Mouse (Mus musculus): ENCODE results near the gene Gfra1. TPM values are rescaled to one million over a fixed set of nuclear protein-coding genes. Genes with fewer than 3 reads are reported as not detected.

The Gfra1 gene
- polyA plus RNA-seq, 1 experiment from 2014 or later: 39.8 TPM

DNA sequence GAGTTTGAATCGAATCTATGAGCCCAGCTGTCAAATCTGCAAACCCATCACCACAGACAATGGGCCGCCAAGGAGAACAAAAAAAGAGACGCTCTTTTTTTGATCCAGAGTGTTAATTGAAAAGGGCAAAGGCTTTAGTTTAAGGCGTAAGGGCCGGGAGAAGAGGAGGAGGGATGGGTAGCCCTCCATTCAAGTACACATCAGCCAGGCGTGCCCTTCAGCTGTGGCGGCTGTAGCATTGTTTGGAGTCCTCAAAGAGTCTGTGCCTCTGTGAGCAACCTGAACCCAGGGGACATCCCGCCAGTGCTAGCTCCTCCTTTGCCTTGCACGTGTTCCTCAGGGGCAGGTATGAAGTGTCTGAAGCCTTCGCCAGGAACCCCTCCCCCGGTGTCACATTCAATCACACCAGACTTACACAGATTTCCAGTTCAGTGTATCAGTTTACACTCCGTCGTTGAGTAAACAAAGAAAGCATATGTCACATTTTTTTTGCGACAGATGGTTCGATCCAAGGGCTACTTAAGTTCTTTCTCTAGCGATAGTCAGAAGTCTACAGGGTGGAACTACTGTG is 867 bp upstream of the Gfra1 start:
- H3K27me3 ChIP-seq: 0 out of 2 replicates have a peak, but pooled peaks cover 5% of the 10 kb centered on the region
- 5% methylated on average over 16 of the region's 16 CpGs for WGBS
- ATAC-seq (ENCODE audit: low FRiP score, low read depth): no peak
- peaks cover 60% of the 10 kb centered on the region for H3K4me1 ChIP-seq (replicated peaks)
- peak overlapping the region; percentile 91 for H3K4me2 ChIP-seq
- no peaks in the 10 kb centered on the region for H3K36me3 ChIP-seq
- H3K4me3 ChIP-seq: peak overlapping the region; percentile 50
- peak overlapping the region; percentile 55 for H3K9ac ChIP-seq
- H3K9me3 ChIP-seq: no peaks in the 10 kb centered on the region
- peak overlapping the region; percentile 80 for H3K27ac ChIP-seq (replicated peaks)

- ATAC-seq (ENCODE audit: low FRiP score, low read depth): peak; percentile 27
- Histone ChIP-seq H3K4me1 (replicated peaks) (peaks cover 60% of the 10 kb centered on the region), H3K36me3 (no peaks in the 10 kb centered on the region), H3K4me3 (peak overlapping the region; percentile 50), H3K9ac (peak overlapping the region; percentile 55), H3K27ac (replicated peaks) (peak overlapping the region; percentile 80), H3K9me3 (no peaks in the 10 kb centered on the region), H3K27me3 (0 out of 2 replicates have a peak, but pooled peaks cover 5% of the 10 kb centered on the region), H3K4me2 (peak overlapping the region; percentile 91)
- under 1% methylated on average over 21 of the region's 21 CpGs for WGBS
These were observed 631 bp downstream of the Gfra1 start for GRCm38 (mm10) chr19:58455061-58455495.

DNA sequence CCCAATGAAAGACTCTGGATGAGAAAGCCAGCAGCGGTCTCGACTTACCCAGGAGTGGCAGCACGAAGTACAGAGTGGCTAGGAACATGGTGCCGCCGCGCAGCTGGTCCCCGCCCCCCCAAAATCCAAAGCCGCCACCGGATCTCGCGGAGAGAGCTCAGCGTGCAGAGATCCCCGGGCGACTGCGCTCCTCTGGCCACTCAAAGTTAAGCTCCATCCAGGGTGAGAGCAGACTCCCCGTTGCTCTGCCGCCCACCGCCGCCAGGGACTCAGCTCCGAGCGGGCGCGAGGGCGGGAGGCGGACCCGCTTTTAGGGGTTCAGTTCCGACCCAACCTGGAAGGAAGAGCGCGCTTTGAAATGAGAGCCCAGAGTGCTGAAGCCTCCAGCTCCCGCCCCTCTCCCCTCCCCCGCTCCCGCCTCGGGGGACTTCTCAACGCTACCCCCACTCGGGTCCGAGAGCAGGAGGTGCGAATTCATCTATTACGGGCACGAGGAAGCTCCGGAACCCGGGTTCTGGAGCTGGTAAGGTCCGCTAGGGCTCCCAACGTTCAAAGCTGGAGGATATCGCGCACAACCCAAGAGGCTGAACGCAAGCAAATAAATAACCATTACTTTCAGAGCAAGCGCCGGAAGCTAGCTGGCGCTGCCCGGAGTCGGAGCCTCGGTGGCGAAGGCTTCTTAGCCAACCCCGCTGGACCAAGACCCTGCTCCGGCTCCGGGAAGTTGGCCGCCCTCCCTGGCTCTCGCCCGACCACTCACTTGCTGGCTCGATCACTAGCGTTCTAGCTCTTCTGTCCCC is 1.2 kb downstream of the Gfra1 start:
- peak; percentile 27 for ATAC-seq (ENCODE audit: low FRiP score, low read depth)
- whole genome bisulfite sequencing: under 1% methylated on average over 61 of the region's 61 CpGs
- Histone ChIP-seq H3K4me2 (peak overlapping the region; percentile 91), H3K4me1 (replicated peaks) (peaks cover 60% of the 10 kb centered on the region), H3K4me3 (peak overlapping the region; percentile 50), H3K9me3 (no peaks in the 10 kb centered on the region), H3K27ac (replicated peaks) (peak overlapping the region; percentile 80), H3K36me3 (no peaks in the 10 kb centered on the region), H3K27me3 (0 out of 2 replicates have a peak, but pooled peaks cover 5% of the 10 kb centered on the region), H3K9ac (peak overlapping the region; percentile 55)

DNA sequence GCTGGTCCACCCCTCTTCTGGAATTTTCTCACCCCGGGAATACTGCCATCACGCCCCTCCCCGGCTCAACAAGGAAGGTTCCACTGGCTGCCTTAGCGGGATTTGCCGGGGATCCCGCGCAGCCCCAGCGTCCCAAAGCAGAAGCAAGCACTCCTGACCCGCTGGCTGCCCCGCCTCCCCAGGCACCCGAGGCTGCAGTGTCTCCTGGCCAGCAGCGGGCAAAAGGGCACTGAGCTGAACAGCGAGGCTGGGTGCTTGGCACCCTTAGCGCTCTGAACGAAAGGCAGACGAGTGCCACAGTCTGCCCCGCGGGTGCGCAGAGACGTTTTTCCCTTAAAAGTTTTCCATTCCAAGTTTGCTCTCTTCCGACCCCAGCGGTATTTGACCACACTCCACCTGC is 2.1 kb downstream of the Gfra1 start:
- H3K4me2 ChIP-seq: peak overlapping the region; percentile 91
- no peaks in the 10 kb centered on the region for H3K9me3 ChIP-seq
- no peak for ATAC-seq (ENCODE audit: low FRiP score, low read depth)
- no peaks in the 10 kb centered on the region for H3K27me3 ChIP-seq
- peaks cover 60% of the 10 kb centered on the region for H3K4me1 ChIP-seq (replicated peaks)
- no peaks in the 10 kb centered on the region for H3K36me3 ChIP-seq
- no peak overlapping the region for H3K27ac ChIP-seq (replicated peaks)
- H3K4me3 ChIP-seq: peak overlapping the region; percentile 50
- under 1% methylated on average over 22 of the region's 22 CpGs for WGBS
- H3K9ac ChIP-seq: peak overlapping the region; percentile 55

DNA sequence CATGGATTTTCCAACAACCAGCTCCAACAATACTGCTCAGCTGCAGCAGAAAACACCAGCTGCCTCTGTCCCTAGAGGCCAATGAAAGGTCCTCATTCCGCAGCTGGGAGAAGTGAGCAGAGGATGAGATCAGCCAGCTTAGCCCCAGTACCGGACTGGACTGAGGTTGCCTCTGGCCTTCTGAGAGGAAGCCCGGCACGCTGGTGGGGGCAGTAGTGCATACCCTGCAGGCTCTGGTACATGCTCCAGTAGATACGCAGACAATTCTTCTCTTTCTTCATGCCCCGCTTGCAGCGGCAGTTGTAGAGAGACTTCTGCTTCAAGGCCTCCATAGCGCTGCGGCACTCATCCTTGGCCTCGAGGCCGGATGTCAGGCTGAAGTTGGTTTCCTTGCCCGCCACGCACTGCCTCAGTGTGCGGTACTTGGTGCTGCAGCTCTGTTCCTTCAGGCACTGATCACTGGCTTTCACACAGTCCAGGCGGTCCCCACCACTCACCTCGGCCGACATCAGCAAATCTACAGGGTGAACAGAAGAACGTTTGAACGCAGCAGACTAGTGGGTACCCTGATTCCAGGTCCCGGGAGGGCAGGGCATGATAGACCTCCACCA is 2.7 kb downstream of the Gfra1 start:
- H3K27me3 ChIP-seq: no peaks in the 10 kb centered on the region
- no peaks in the 10 kb centered on the region for H3K9me3 ChIP-seq
- 2% methylated on average over 20 of the region's 20 CpGs for WGBS
- H3K4me3 ChIP-seq: peak overlapping the region; percentile 50
- 0 out of 2 replicates have a peak overlapping the region, but pooled peaks have one; percentile 14 for H3K27ac ChIP-seq (replicated peaks)
- H3K36me3 ChIP-seq: no peaks in the 10 kb centered on the region
- H3K4me2 ChIP-seq: peak overlapping the region; percentile 91
- no peak for ATAC-seq (ENCODE audit: low FRiP score, low read depth)
- H3K9ac ChIP-seq: peak overlapping the region; percentile 55
- peaks cover 60% of the 10 kb centered on the region for H3K4me1 ChIP-seq (replicated peaks)

DNA sequence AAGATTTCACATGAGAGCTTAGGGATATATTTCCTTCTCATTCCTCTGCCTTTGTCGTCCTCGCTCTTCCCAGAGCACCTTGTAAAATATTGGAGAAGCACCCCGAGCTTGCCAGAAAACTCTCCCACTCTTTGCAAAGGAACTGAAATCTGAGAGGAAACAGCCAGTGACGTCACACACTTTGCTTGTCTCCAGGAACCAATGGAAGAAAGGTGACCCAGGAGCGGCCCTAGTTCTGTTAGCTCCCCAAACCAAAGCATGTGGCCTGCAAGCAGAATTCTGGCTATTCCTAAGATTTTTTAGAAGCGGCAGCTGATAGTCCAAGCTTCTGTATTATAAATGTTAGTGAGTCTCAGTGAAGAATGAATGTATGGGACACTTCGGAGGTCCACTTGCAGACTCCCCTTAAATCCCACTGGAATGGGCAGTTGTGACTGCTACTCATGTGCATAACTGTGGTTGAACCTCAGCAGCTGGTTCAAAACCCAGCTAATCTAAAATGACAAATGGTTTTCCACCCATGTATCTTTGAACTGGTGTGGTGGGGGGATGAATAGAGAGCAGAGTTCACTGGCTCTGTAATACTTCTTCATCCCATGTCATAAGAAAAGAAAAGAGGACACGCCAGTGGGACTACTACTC is 3.4 kb downstream of the Gfra1 start:
- ATAC-seq (ENCODE audit: low FRiP score, low read depth): no peak
- H3K4me3 ChIP-seq: peak overlapping the region; percentile 50
- no peaks in the 10 kb centered on the region for H3K9me3 ChIP-seq
- no peaks in the 10 kb centered on the region for H3K27me3 ChIP-seq
- no peak overlapping the region for H3K27ac ChIP-seq (replicated peaks)
- WGBS: 54% methylated on average over 8 of the region's 8 CpGs
- peaks cover 60% of the 10 kb centered on the region for H3K4me1 ChIP-seq (replicated peaks)
- peak overlapping the region; percentile 91 for H3K4me2 ChIP-seq
- no peak overlapping the region for H3K9ac ChIP-seq
- H3K36me3 ChIP-seq: no peaks in the 10 kb centered on the region

GRCm38 (mm10) chr19:58451323-58451722 is 4.4 kb downstream of the Gfra1 start:
- WGBS: 48% methylated on average over 6 of the region's 6 CpGs
- peaks cover 53% of the 10 kb centered on the region for H3K4me1 ChIP-seq (replicated peaks)
- H3K4me3 ChIP-seq: peak overlapping the region; percentile 8; the same call in 1 of the 2 replicates
- H3K27me3 ChIP-seq: no peaks in the 10 kb centered on the region
- no peaks in the 10 kb centered on the region for H3K9me3 ChIP-seq
- no peak for ATAC-seq (ENCODE audit: low FRiP score, low read depth)
- H3K9ac ChIP-seq: no peak overlapping the region
- peak overlapping the region; percentile 91 for H3K4me2 ChIP-seq
- no peaks in the 10 kb centered on the region for H3K36me3 ChIP-seq
- H3K27ac ChIP-seq (replicated peaks): no peak overlapping the region

DNA sequence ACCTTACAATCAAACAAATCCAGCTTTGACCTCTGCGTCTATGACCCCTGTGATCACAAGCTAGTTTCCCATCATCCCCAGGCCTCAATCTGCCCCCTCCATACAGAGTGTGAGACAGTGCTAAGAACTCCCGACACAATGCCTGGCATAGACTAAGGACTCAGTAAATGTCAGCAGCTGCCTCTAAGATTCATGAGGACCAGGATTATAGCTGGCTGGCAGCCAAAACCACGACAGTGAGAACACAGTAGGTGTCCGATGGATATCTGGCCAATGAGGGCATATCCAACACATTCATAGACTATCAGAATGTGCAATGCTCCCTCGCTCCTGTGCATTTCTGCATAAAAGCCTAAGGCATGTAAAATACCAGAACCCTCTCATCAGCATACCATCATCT is 5.0 kb downstream of the Gfra1 start:
- WGBS: 22% methylated on average over 5 of the region's 5 CpGs
- H3K4me1 ChIP-seq (replicated peaks): peaks cover 47% of the 10 kb centered on the region
- no peaks in the 10 kb centered on the region for H3K27me3 ChIP-seq
- H3K9ac ChIP-seq: no peak overlapping the region
- H3K4me3 ChIP-seq: peak overlapping the region; percentile 9; the same call in 1 of the 2 replicates
- H3K36me3 ChIP-seq: no peaks in the 10 kb centered on the region
- no peak overlapping the region for H3K27ac ChIP-seq (replicated peaks)
- H3K9me3 ChIP-seq: no peaks in the 10 kb centered on the region
- peak overlapping the region; percentile 91 for H3K4me2 ChIP-seq
- no peak for ATAC-seq (ENCODE audit: low FRiP score, low read depth)

DNA sequence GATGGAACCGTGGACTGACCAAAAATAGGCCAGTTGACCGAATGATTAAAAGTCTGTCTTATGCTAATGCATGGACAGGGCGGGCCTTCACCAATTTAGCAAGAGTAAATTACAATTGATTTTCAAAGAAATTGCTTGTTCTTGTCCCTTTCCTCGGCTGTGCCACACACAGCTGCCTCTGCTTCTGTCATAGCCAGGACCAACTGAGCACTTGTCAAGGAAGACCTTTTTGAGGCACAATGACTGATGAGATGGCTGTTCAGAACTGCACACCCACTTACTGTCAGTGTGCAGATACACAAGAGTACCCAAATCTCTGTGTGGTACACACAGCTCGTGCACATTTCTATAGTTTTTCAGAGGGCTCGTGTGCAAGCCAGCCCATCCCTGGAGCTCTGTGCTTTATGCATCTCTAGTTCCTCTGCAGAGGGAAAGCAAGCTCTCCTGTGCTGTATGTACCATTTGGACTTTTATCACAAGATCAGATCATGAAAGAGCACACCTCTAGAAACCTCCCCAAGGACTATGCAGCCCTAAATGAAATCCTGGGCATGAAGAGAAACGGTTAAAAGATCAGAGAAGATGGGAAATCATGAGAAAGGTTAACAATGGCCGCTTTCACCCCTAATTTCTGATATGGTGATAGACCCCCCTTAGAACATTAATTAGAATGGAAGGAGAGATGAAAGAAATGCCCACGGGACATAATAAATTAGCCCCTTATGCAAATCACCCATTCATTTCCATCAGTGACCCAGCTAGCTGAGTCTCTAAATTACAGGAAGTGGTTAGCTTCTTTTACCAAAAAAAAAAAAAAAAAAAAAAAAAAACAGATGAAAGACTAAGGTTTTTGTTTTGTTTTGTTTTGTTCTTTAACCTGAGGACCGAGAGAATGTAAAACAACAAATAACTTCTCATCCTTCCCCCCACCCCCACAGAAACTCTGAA is 12.7 kb downstream of the Gfra1 start:
- Histone ChIP-seq H3K9me3 (no peaks in the 10 kb centered on the region), H3K36me3 (no peaks in the 10 kb centered on the region), H3K27ac (replicated peaks) (no peak overlapping the region), H3K4me1 (replicated peaks) (peaks cover 17% of the 10 kb centered on the region), H3K9ac (no peak overlapping the region), H3K4me2 (no peak overlapping the region), H3K27me3 (no peaks in the 10 kb centered on the region), H3K4me3 (no peak overlapping the region)
- no peak for ATAC-seq (ENCODE audit: low FRiP score, low read depth)
- WGBS: 33% methylated on average over 10 of the region's 10 CpGs

DNA sequence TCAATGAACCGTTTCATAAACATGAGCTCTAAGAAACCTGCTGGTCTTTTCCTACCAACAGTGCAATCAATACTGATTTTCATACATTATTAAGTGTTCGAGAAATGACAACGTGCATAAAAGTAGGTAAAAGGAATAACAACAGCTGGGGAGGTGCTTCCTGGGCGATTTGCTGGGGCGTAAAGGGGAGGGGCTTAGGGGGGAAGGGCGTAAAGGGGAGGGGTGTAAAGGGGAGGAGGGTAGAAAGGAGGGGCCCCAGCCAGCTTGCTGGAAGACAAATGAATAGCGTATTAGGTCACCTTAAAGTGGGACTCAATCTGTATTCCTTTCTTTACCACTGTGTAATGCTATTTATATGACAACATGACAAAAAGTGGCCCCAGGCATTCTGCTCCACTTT is 13.9 kb downstream of the Gfra1 start:
- H3K27me3 ChIP-seq: no peaks in the 10 kb centered on the region
- H3K9ac ChIP-seq: no peak overlapping the region
- no peak overlapping the region for H3K27ac ChIP-seq (replicated peaks)
- no peaks in the 10 kb centered on the region for H3K9me3 ChIP-seq
- no peak overlapping the region for H3K4me2 ChIP-seq
- 53% methylated on average over 7 of the region's 7 CpGs for WGBS
- ATAC-seq (ENCODE audit: low FRiP score, low read depth): no peak
- H3K4me3 ChIP-seq: no peak overlapping the region
- peaks cover 25% of the 10 kb centered on the region for H3K4me1 ChIP-seq (replicated peaks)
- no peaks in the 10 kb centered on the region for H3K36me3 ChIP-seq

DNA sequence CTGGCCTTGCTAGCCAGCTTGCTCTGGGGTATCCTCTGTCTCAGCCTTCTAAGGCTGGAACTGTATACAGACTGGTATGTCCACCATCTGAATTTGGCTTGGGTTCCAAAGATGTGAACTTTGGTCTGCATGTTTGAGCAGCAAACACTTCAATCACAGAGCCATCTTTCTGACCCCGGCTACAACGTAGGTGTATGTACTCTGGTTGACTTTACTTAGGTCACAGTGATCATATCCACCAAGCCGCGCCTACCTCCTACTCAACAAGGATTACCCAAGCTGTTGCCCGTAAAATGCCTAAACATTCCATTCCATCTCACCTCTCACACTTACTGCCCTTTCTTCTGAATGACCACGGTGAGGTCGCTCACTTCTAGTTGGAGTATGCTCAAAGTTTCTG is 14.5 kb downstream of the Gfra1 start:
- WGBS: 92% methylated on average over 7 of the region's 7 CpGs
- Histone ChIP-seq H3K4me2 (no peak overlapping the region), H3K27ac (replicated peaks) (no peak overlapping the region), H3K36me3 (no peaks in the 10 kb centered on the region), H3K27me3 (no peaks in the 10 kb centered on the region), H3K9me3 (no peaks in the 10 kb centered on the region), H3K4me3 (no peak overlapping the region), H3K4me1 (replicated peaks) (peaks cover 25% of the 10 kb centered on the region), H3K9ac (no peak overlapping the region)
- no peak for ATAC-seq (ENCODE audit: low FRiP score, low read depth)
